Mouse (Mus musculus) megakaryocyte-erythroid progenitor cell, adult 5-6 weeks (primary cell): ENCODE measurements at regions not wholly inside any gene's neighbourhood (a gene's known extent, or its start where the extent isn't known, plus 50 kb on each side); places are given as distances from the start of the nearest gene placed in this dataset.

Experiments used
- ATAC-seq: replicated peaks from 2 replicates; pipeline ENCODE4 v1.8.0; 2016; ENCODE audit warnings: mild to moderate bottlenecking, inconsistent platforms; ENCODE audit not compliant: severe bottlenecking, poor library complexity, low FRiP score, low TSS enrichment

DNA sequence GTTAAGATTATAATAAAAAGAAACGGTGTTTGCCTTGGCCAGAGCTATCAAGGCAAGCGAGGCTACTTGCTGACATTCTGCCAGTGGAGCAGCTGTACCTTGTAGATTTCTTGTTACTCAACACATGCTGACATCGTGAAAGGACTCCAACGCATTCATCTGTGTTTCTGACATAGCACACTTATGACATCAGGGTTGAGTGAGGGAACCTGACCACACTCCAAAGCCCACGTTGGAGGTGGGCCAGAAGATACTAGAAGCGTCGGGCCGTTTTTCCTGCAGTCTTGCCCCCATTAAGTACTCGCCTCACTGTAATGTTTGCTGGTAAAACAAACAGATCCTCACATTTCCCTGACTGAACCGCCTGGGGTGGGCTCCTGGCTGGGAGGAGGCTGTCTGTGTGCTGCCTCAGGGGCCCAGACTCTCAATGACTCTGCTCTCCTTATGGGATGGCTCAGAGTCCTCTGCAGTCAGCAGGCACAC, 69.0 kb upstream of the Haao start:
- ATAC-seq: peak; percentile 63

DNA sequence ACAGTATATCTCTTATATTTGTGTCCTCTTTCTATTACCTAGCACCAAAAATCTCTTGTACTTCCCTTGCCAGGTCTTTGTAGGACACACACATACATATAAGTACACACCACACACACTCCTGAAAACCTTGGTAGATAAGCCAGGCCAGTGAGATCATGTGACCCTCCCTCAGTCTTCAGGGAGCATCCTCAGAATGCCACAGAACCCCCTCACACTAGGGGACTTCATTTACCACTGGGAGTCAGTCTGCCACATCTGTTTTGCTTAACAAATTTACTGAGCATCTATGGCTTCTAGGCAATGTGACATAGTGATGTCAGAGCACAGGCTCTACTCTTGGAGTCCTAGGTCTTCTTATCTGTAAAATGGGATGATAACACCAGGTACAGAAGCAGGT, 67.3 kb upstream of the Haao start:
- ATAC-seq: no peak

GRCm38 (mm10) chr17:83914603-83915002, 66.8 kb upstream of the Haao start:
- 0 out of 2 replicates have a peak, but pooled peaks have one; percentile 16 for ATAC-seq

DNA sequence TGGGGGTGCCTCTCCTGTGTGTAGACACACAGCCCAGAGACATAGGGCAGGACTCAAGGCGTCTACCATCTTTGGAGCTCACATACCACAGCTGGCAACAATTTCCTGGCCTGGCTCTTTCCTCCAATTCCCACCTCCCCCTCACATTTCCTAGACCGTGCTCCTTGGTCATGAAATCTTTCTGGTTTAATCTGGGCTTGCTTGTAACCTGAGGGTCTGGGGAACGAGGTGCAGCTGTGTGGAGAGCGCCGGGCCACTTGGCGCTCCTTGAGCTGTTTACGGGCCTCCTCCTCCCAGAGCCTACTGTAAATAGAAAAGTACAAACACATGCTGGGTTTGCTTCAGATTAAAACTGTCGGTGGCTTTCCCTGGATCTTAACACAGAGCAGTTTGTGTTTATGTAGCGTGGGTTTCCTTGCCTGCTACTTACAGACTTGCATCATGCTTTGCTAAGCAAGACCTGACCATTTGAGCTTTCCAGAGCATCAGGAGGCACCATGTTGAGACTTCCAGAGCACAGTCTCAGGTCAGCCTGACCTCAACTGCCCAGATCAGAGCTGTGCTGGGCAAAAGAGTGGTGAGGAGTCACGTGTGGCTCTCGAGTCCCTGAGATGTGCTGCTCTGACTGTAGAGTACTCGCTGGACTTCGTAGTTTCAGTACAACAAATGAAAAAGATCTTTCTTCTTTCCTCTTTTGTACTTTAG, 66.1 kb upstream of the Haao start:
- no peak for ATAC-seq

- ATAC-seq: no peak
Observed at GRCm38 (mm10) chr17:83912421-83912820, 64.7 kb upstream of the Haao start.

GRCm38 (mm10) chr17:83908811-83909210, 61.0 kb upstream of the Haao start:
- peak; percentile 43 for ATAC-seq

GRCm38 (mm10) chr17:83907538-83907937, 59.8 kb upstream of the Haao start:
- peak; percentile 47 for ATAC-seq

DNA sequence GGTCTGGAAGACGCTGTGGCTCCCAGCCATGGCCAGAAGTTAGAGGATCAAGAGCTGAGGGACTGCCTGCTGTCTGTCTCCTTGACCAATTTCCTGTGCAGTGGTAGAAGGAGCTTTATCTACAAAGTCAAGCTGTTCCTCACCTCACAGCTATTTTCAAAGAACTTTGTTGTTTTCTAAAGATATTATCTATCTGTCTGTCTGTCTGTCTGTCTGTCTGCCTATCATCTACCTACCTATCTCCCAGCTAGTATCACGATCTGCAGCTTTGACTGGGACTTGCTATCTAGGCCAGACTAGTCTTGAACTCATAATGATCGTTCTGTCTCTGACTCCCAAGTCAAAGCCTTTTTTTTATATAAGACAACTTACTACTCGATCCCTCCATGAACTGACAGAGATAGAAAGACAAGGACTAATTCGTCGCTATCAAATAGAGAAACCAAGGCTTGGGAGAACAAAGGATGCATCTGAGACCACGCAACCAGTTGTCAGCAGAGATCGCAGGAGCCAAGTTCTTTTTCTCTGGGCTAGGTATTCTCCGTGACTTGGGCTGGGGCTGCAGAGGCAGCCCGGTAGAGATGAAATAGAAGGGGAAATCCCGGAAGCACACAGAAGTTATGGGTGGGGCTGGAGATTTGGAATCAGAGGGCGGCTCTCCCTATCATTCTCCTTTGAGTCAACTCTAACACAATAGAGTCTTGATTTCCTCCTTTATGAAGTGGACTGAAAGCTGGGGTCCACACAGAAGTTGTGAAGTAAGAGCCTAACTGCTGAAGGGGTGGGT, 59.2 kb upstream of the Haao start:
- ATAC-seq: peak; percentile 51

DNA sequence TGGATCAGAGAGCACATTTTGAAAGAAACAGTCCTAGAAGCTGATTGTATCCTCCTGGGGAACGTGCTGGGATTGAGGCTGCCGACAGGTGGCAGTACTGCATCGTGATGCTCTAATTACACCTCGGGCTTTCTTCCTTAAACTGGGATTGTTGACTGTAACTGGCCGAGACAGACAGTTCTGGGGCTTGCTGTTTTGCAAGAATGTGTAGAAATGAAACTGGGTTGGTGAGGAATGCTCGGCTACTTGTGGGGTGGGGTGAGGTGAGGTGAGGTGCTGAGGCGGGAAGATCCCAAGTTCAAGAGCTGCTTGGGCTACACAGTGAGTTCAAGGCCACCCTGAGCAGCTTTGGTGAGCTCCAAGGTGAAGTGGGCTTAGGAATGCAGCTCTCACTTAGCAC, 55.7 kb upstream of the Haao start:
- peak; percentile 43; the same call in 1 of the 2 replicates for ATAC-seq

DNA sequence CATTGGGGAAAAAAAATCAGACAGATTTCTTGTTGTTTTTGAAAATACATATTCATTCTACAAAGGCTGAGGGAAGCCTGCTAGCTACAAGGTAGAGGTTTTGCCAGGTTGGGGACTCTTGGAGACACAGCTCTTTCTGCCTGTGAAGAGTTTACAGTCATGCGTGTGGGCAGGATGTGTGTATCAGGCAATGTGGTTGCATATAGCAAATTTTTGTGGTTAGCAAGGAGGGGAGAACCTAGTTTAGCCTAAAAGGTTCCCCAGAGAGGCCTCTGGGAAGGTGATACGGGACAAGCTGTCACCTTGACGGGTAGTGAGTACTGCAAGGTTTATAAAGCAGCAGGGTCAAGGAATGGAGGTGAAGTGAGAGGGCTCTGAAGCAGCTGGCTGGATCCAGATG, 54.8 kb upstream of the Haao start:
- no peak for ATAC-seq

DNA sequence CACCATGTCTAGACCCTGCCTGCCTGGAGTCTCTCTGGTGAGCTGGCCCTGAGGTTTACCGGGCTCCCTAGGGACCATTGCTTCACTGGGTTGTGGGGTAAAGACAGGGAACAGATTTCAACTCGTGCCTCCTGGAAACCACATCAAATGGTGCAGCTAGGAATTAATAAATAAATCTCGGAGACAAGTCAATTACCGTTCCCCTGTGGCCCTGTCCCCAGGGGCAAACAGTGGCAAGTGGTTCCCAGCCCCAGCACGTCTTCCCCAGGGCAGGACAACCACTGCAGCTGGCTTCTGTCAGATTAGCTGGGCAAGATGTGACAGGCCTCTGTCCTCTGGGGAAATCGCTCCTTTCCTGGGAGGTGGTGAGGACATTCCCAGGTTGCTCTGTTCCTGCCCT, 54.3 kb upstream of the Haao start:
- no peak for ATAC-seq

- ATAC-seq: no peak
Observed at GRCm38 (mm10) chr17:83899588-83900152, 51.9 kb upstream of the Haao start.

- ATAC-seq: no peak
Observed at GRCm38 (mm10) chr17:83898531-83898930, 50.8 kb upstream of the Haao start.
